Mouse (Mus musculus) cerebellum, postnatal 14 days (tissue): ENCODE data around the gene Stim1.
"Not testable (repeated sequence)": the region's sequence is repeated elsewhere in the genome, so short reads cannot be mapped to it uniquely, and the experiment has no call there.

Experiments
- DNase-seq, 2 experiments: peaks; one replicate each; pipeline ENCODE4 v3.0.0; 2021; ENCODE audit warnings: mixed read lengths in 2 of 2

Stim1 gene

DNA sequence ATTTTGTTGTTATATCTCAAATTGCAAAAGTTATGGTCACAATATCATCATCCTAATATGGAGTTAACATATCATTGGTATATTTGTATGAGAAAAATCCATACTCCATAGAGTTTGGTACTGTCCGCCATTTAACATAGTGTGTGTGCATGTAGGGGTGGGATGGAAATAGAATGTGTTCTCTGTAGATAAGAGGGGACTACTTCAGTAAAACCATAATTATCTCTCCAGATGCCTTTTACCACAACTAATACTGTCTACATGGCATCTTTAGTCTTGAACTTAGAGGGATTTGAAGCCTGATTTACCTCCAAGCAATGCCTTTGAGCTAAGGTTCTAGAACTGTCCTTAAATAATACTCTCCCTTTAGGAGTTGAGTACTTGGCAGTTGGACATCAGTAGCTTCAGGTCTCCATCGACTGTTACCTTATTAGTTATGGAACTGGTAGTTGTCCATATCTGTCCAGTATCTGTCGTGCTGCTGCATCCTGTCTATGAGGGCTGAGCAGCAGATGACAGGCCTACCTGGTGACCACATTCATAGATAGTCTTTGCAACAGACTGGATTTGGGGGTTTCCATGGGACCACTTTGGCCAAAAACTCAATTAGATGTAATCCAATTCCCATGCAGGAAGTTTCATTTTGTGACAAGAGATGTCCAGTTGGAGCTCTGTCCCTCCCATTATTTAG lies 105.9 kb downstream of the Stim1 start:
- DNase-seq, result no peak

DNA sequence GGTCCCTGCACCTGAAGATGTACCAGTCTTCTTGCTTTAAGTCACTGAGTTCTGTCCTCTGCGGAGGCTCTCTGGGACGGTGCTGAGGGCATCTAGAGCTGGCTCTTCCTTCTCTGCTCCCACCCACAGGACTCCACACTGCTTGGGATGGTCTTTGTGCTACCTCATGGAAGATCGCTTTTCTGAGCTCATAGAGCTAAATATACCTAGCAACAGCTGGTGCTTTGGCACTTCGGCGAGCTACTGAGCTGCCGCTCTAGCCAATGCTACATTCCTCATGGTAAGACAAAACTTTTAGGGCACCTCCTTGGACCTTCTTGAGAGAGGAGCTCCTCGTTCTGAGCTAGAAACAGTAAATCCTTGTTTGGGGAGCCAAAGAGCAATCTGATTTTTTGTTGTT lies 115.6 kb downstream of the Stim1 start:
- DNase-seq, result no peak

GRCm38 (mm10) chr7:102385973-102386372 lies 118.4 kb downstream of the Stim1 start:
- no peak for DNase-seq

DNA sequence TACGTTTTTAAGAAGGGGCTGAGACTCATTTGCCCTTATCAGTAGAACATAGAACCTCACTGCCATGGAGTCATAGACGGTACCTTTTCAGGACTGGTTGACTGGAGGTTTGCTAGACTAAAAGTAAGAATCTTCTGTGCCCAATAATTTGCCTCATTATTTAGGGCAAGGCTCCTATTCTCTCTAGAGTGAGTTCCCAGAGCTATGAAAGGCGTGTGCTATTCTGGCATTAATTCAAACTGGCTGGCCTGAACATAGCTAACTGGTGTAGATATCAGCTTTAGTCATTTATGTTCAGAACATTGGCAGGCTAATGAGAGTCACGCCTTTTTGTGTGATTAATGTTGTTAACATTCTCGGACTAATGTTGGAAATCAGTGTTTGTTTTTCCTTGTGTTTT lies 121.5 kb downstream of the Stim1 start:
- no peak for DNase-seq

DNA sequence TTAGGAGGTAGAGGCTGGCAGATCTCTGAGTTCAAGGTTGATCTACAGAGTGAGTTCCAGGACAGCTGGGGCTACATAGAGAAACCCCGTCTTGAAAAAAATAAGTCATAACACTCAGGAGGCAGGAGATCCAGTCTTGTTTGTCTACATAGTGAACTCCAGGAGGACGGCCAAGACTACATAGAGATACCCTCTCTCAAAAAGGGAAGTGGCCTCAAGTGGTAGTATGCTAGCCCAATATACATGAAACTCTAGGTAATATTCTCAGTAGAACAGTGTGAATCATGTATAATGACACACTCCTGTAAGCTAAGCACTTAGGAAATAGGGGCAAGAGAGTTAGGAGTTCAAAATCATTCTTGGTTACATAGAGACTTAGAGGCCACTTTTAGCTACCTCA lies 126.3 kb downstream of the Stim1 start:
- no peak for DNase-seq

DNA sequence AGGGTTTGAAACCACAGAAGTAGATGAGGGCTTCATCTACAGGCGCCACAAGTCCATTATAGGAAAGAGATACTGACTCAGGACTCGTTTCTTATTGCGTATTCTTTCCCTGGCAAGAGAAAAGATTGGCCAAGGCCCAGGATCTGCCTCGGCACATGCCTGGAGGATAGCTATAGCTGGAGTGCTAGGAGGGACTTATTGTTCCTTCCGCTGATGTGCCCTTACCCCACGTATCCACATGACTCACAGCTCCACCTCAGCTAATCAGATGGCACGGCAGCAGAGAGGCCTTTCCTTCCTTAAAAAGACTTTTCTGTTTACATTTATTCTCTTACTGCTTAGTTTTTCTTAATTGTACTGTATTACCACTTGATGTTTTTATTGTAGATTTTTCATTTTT lies 128.3 kb downstream of the Stim1 start:
- DNase-seq, result peak in 1 of 2 experiments; percentile 13

GRCm38 (mm10) chr7:102396331-102396730 lies 128.7 kb downstream of the Stim1 start:
- no peak for DNase-seq

GRCm38 (mm10) chr7:102399180-102399731 lies 131.7 kb downstream of the Stim1 start:
- DNase-seq, result no peak

GRCm38 (mm10) chr7:102404118-102404517 lies 136.5 kb downstream of the Stim1 start:
- no peak for DNase-seq

DNA sequence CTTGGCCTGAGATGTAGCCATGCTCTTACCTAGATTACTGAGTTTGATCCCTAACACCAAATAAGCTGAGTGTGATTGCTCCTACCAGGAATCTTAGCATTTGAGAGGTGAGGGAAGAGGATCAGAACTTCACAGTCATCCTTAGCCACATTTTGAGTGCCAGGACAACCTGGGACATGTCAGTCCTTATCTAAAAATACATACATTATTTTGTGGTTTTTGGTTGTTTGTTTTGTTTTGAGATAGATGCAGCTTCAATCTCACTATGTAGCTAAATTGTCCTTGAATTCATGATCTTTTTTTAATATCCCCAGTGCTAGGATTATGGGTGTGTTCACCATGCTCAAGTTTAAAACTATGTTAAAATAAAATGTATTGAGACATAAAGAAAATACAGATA lies 139.8 kb downstream of the Stim1 start:
- no peak for DNase-seq

DNA sequence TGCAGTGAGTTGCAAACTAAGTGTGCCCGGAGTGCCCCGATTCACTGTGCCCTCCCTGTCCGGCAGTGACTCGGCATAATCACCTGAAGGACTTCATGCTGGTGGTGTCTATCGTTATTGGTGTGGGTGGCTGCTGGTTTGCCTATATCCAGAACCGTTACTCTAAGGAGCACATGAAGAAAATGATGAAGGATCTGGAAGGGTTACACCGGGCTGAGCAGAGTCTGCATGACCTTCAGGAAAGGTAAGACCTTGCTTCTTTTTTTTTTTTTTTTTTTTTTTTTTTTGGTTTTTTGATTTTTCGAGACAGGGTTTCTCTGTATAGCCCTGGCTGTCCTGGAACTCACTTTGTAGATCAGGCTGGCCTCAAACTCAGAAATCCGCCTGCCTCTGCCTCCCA lies 147.7 kb downstream of the Stim1 start:
- DNase-seq, result not testable (repeated sequence)

- DNase-seq, result no peak
Observed at GRCm38 (mm10) chr7:102415841-102416240, 148.2 kb downstream of the Stim1 start.

DNA sequence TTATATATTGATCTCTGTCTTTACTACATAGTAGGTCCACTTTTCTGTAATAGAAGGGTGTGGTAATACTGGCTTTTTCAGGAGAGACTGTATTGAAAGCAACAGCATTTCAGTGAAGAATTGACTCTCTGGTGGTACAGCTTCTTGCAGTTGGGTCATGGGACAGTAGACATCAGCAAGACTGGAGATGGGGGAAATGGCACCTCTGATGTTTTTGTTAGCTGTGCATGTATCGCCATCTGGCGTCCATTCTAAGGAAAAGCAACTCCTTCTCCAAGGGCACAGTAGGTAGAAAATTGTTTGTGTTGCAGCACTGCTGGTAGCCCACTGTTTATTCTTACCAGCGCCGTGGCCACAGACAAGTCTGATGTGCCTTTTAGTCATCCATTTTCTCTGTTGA lies 149.8 kb downstream of the Stim1 start:
- peak; percentile 57 to 71 for DNase-seq

- DNase-seq, result no peak
Observed at GRCm38 (mm10) chr7:102422036-102422435, 154.4 kb downstream of the Stim1 start.

GRCm38 (mm10) chr7:102425933-102426685 lies 158.5 kb downstream of the Stim1 start:
- DNase-seq, result no peak

- no peak for DNase-seq
Observed at GRCm38 (mm10) chr7:102434344-102434743, 166.7 kb downstream of the Stim1 start.

DNA sequence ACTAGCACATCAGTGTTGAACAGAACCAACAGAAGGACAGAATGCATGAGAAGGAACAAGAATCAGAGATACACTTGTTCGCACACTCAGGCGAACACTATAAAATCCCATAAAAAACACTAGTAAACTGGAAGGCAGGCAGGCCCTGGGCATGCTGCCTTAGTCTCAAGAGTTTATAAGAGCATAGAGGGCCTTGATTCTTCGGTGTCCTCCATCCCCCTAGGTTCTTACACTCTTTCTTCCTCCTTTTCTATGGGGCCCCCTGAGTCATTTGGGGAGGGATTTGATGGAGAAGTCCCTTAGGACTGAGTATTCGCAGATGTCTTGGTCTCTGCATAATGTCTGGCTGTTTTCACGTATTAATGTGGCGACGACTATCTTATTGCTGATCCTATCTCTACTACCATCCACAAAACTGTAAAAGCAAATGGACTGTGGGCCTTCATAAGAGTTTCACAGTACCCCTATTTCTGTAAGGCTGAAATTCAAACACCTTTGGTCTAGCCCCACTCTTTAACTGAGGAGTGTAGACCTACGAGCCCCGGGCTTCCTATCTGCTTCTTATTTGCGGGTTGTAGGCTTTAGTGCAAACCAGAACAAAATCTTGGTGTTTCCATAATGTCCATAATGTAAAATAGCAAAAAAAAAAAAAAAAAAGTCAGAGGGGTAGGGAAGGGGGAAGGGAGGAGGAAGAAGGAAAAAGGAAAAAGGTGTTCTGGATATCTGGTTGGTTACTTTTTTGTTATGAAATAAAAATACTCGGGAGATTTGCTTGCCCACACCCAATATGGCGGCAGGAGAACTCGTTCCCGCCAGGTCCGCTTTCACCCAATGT lies 173.4 kb downstream of the Stim1 start:
- no peak for DNase-seq

GRCm38 (mm10) chr7:102441657-102442391 lies 174.2 kb downstream of the Stim1 start, which contains the start of gene Rrm1:
Gene Rrm1 (plus strand): TSS chr7:102441695.
- peak; percentile 95 to 97 for DNase-seq

GRCm38 (mm10) chr7:102442432-102442831 lies 174.8 kb downstream of the Stim1 start:
- DNase-seq, result no peak

- DNase-seq, result no peak
Observed at GRCm38 (mm10) chr7:102444301-102444700, 176.7 kb downstream of the Stim1 start.

DNA sequence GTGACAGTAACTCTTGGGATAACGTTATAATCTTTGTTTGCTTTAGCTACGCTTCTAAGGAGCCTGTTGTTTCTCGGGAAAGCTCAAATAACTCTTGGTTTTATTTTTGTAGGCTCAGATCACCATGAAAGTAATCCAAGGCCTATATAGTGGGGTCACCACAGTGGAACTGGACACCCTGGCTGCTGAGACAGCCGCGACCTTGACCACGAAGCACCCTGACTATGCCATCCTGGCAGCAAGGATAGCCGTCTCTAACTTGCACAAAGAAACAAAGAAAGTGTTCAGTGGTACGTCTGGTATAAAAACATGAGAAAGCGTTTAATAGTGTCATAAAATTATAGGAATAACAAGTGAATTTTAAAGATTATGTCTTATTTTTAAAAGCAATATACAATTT lies 178.8 kb downstream of the Stim1 start:
- no peak for DNase-seq

DNA sequence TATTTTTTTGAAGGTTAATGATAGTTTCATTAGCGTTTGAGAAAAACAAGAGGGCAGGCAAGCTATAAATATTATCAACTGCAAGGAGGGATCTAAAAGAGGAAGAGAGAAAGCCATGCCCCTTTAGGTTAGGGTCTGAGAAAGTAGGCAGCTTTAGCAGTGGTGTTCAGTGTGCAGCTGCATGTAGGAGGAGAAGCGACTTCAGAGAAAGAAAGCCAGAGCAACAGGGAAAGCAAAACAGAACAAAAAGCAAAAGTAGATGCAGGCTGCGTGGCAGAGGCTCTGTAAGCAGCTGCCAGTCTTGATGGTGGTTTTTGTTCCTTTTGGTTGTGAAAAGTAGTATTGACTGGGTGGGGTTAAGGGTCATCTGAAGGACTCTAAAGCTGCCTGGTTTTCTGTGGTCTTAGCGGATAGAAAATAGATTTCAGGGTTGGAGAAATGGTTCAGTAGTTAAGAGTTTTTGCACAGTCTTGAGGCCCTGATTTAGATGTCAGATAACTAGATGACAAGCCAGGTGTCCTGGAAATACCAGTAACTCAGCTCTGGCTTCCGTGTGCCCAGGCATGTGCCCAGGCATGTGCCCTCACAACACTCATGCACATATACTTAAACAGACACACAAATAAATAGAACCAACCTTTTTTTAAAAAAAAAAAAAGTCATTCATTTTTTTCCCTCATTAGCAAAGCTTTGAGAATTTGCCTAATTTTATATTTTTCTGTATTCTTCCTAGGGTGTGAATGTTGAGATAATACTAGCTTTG lies 191.2 kb downstream of the Stim1 start:
- no peak for DNase-seq
